Mouse (Mus musculus) hindbrain, embryonic 14.5 days (tissue): ENCODE measurements at regions not wholly inside any gene's neighbourhood (a gene's known extent, or its start where the extent isn't known, plus 50 kb on each side); places are given as distances from the start of the nearest gene placed in this dataset.
A peak's percentile ranks its signal among the peaks of the same experiment; 100 is the strongest.

Source experiments
- ATAC-seq: fragments of 200-750 bp; cut with Nextera tagmentation; 2 replicates; pipeline ENCODE4 v1.8.0; 2017; ENCODE audit warnings: moderate number of reproducible peaks, mild to moderate bottlenecking, moderate TSS enrichment, moderate library complexity; ENCODE audit not compliant: low FRiP score
- DNase-seq: peaks from one replicate; pipeline ENCODE4 v3.0.0-alpha.2; 2015; ENCODE audit warnings: low spot score
- H3K27ac ChIP-seq: fragments of 300-500 bp; sonication (generic); 2 replicates; pipeline ENCODE4 v1.5.1; 2014; ENCODE audit warnings: mild to moderate bottlenecking, moderate library complexity
- H3K27me3 ChIP-seq: fragments of 300-500 bp; sonication (generic); 2 replicates; pipeline ENCODE4 v1.6.1; 2014; ENCODE audit warnings: mild to moderate bottlenecking, low read length, mixed read lengths; ENCODE audit not compliant: control insufficient read depth, insufficient read depth
- H3K36me3 ChIP-seq: fragments of 300-500 bp; sonication (generic); replicated peaks from 2 replicates; pipeline ENCODE4 v1.6.1; 2014; ENCODE audit not compliant: control insufficient read depth, insufficient read depth
- H3K4me1 ChIP-seq: fragments of 300-500 bp; sonication (generic); replicated peaks from 2 replicates; pipeline ENCODE4 v1.6.1; 2014; ENCODE audit warnings: antibody characterized with exemption, low read length, mixed read lengths; ENCODE audit not compliant: control insufficient read depth, insufficient read depth
- H3K4me2 ChIP-seq: fragments of 300-500 bp; sonication (generic); replicated peaks from 2 replicates; pipeline ENCODE4 v1.6.1; 2014; ENCODE audit warnings: mild to moderate bottlenecking, moderate library complexity
- H3K4me3 ChIP-seq: fragments of 300-500 bp; sonication (generic); replicated peaks from 2 replicates; pipeline ENCODE4 v1.5.1; 2014; ENCODE audit warnings: mild to moderate bottlenecking, low read length
- H3K9ac ChIP-seq: fragments of 300-500 bp; sonication (generic); 2 replicates; pipeline ENCODE4 v1.6.1; 2014
- H3K9me3 ChIP-seq: fragments of 300-500 bp; sonication (generic); 2 replicates; pipeline ENCODE4 v1.6.1; 2016; ENCODE audit warnings: low read length; ENCODE audit not compliant: control insufficient read depth
- WGBS: fragments of 180-500 bp; shearing (Covaris S2); extraction: QIAGEN DNeasy Blood & Tissue Kit; methylation state at CpG from one replicate; pipeline ENCODE4 v1.1.7; 2014; 5-methylcytosine and 5-hydroxymethylcytosine counted together

DNA sequence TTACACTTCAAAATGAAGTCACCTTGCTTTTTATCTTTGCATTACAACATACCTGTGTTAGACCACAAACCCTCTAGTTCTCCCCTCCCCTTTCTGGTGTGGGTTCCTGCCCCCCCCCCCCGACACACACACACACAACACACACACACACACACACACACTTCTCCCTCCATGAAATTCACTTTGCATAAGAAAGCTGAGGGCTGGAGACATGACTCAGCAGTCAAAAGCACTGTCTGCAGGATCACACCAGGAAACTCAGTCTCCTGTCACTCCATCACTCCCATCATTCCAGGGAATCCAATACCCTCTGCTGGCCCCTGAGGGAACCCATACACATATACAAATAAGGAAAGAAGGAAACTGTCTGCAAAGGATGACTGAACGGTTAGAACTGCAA is 94.5 kb upstream of the Fyn start:
- Histone ChIP-seq H3K27me3 (no peaks in the 10 kb centered on the region), H3K9ac (no peak overlapping the region), H3K36me3 (no peaks in the 10 kb centered on the region), H3K4me3 (no peak overlapping the region), H3K9me3 (no peaks in the 10 kb centered on the region), H3K27ac (no peak overlapping the region), H3K4me1 (no peaks in the 10 kb centered on the region), H3K4me2 (no peak overlapping the region)
- DNase-seq (no peak), ATAC-seq (no peak)
- 1% methylated on average over 2 of the region's 2 CpGs for WGBS

- no peaks in the 10 kb centered on the region for H3K27me3 ChIP-seq
- H3K4me3 ChIP-seq: no peak overlapping the region
- H3K9ac ChIP-seq: no peak overlapping the region
- no peaks in the 10 kb centered on the region for H3K4me1 ChIP-seq
- no peak overlapping the region for H3K4me2 ChIP-seq
- DNase-seq (no peak), ATAC-seq (no peak)
- 62% methylated on average over 4 of the region's 4 CpGs for WGBS
- no peaks in the 10 kb centered on the region for H3K36me3 ChIP-seq
- H3K27ac ChIP-seq: no peak overlapping the region
- H3K9me3 ChIP-seq: no peaks in the 10 kb centered on the region
These were observed 95.2 kb upstream of the Fyn start for GRCm38 (mm10) chr10:39273426-39273825.

GRCm38 (mm10) chr10:39272387-39272949 is 96.2 kb upstream of the Fyn start:
- ATAC-seq (no peak), DNase-seq (no peak)
- H3K9ac ChIP-seq: no peak overlapping the region
- H3K4me3 ChIP-seq: no peak overlapping the region
- no peaks in the 10 kb centered on the region for H3K36me3 ChIP-seq
- H3K4me2 ChIP-seq: no peak overlapping the region
- no peak overlapping the region for H3K27ac ChIP-seq
- no peaks in the 10 kb centered on the region for H3K4me1 ChIP-seq
- 69% methylated on average over 6 of the region's 6 CpGs for whole genome bisulfite sequencing
- no peaks in the 10 kb centered on the region for H3K9me3 ChIP-seq
- no peaks in the 10 kb centered on the region for H3K27me3 ChIP-seq

DNA sequence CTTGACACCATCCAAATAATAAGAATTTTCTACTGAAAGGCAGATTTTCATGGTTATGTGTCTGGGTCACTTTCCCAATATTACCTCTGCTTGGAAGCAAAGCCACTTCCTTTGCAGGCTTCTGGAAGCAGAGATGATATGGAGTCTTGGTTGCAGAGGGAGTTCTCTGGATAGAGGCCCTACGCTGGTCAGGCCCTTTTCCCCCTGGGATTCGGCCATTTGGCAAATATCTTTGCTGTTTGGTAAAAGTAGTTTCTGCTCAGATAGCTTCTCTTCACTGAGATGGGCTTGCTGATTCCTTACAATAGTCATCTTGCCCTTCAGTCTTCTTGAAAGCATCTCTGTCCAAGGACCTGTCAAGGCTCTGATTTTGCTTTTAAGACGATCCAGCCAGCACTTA is 98.2 kb upstream of the Fyn start:
- no peak for ATAC-seq
- Histone ChIP-seq H3K4me3 (no peak overlapping the region), H3K27me3 (no peaks in the 10 kb centered on the region), H3K27ac (no peak overlapping the region), H3K4me2 (no peak overlapping the region), H3K36me3 (no peaks in the 10 kb centered on the region), H3K9ac (no peak overlapping the region), H3K9me3 (no peaks in the 10 kb centered on the region), H3K4me1 (peaks cover 6% of the 10 kb centered on the region)
- 89% methylated on average over 3 of the region's 3 CpGs for WGBS
- no peak for DNase-seq

DNA sequence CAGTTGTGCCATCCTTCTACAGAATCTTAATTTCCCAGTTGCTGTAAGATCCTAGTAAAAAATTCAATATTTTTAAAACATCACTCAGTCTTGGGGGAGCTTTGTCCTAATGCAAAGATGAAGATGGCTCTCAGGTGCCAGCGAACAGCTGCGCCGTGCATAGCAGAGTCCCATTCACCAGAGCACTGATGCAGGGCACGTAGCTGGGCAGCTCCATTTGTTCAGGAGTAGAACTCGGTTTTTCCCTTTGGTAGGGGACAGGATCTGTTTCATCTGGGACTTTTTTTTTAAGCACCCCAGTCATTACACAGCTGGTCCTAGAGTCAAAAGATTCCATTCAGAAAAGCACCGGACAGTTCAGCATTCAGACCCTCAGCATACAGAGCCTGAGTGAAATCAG is 101.4 kb upstream of the Fyn start:
- WGBS: 80% methylated on average over 6 of the region's 6 CpGs
- Histone ChIP-seq H3K4me1 (peaks cover 6% of the 10 kb centered on the region), H3K9ac (no peak overlapping the region), H3K4me2 (no peak overlapping the region), H3K36me3 (no peaks in the 10 kb centered on the region), H3K27ac (no peak overlapping the region), H3K4me3 (no peak overlapping the region), H3K27me3 (no peaks in the 10 kb centered on the region), H3K9me3 (no peaks in the 10 kb centered on the region)
- ATAC-seq (no peak), DNase-seq (no peak)

- H3K4me1 ChIP-seq: peaks cover 13% of the 10 kb centered on the region
- no peaks in the 10 kb centered on the region for H3K36me3 ChIP-seq
- H3K27ac ChIP-seq: peak overlapping the region; percentile 69; the same call in 1 of the 2 replicates
- WGBS: 37% methylated on average over 5 of the region's 5 CpGs
- H3K9me3 ChIP-seq: no peaks in the 10 kb centered on the region
- peak; percentile 73; the same call in 1 of the 2 replicates for ATAC-seq
- peak; percentile 83 for DNase-seq
- no peak overlapping the region for H3K9ac ChIP-seq
- H3K27me3 ChIP-seq: no peaks in the 10 kb centered on the region
- 0 out of 2 replicates have a peak overlapping the region, but pooled peaks have one; percentile 4 for H3K4me2 ChIP-seq
- H3K4me3 ChIP-seq: no peak overlapping the region
These were observed 102.2 kb upstream of the Fyn start for GRCm38 (mm10) chr10:39266482-39266881.

DNA sequence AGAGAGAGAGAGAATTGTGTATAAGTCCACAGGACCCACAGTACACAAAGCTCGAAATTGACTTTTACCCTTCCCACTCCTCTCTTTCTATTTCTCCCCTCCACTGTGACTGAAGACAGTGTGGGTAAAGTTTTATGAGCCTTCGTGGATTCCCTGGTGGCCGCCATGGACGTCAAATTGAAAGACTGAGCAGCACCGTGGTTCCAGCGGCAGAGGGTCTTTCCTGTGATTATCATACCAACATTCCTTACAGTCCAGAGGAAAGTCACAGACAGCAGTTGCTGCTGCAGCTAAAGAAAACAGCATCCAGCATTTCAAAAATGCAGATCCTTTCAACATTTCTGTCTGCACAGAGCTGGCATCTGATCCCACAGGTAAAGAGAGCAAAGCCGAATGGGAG is 98.9 kb upstream of the Ccn6 start:
- no peak overlapping the region for H3K4me3 ChIP-seq
- no peaks in the 10 kb centered on the region for H3K36me3 ChIP-seq
- DNase-seq: no peak
- WGBS: 47% methylated on average over 7 of the region's 7 CpGs
- no peak for ATAC-seq
- H3K27me3 ChIP-seq: no peaks in the 10 kb centered on the region
- H3K27ac ChIP-seq: no peak overlapping the region
- peaks cover 17% of the 10 kb centered on the region for H3K4me1 ChIP-seq
- H3K9me3 ChIP-seq: no peaks in the 10 kb centered on the region
- H3K9ac ChIP-seq: no peak overlapping the region
- no peak overlapping the region for H3K4me2 ChIP-seq

DNA sequence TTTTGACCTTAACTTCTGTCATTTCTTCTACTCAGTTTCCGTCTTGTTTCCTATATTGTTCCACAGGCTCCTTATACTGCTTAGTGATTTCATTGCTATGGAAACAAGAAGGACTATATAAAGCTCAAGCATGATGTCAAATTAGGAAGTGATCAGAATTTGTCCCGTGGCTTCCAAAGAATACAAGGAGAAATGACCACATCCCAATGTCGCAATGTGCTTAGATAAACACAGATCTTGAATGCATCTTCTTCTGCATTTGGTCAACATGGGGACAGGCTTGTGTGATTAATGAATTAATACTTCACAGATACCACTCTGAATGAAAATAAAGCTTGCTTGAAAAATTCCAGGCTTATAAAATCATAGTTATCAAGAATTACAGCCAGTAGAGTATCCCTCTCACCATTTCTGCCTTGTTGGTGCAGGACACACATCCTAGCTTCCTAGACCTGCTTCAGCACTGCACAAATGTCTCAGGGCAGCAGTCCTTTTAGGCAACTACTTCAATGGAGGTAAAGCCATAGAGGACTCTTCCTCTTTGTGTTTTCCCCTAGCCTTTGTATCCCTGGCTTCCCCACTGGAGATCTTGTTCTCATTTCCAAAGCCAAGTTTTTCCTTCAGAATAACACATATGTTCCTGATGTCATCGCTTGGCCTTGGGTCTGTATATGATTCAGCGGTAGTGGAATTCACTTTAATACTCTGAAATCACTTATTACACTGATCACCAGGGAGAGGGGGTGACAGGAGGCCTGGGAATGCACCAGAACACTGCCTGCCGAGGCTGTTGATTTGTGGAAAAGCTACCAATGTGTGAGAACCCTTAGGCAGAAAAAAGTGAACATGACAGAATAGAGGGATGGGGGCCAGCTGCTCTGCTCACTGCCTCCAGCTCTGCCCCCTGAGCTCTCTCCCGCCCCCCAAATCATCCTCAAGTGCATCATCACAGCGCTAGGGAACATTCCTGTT is 97.9 kb upstream of the Ccn6 start:
- H3K27me3 ChIP-seq: no peaks in the 10 kb centered on the region
- no peaks in the 10 kb centered on the region for H3K9me3 ChIP-seq
- ATAC-seq (peak; percentile 67; the same call in 1 of the 2 replicates), DNase-seq (no peak)
- H3K27ac ChIP-seq: peak overlapping the region; percentile 38; the same call in 1 of the 2 replicates
- H3K4me2 ChIP-seq: no peak overlapping the region
- peaks cover 16% of the 10 kb centered on the region for H3K4me1 ChIP-seq
- H3K4me3 ChIP-seq: no peak overlapping the region
- H3K36me3 ChIP-seq: no peaks in the 10 kb centered on the region
- H3K9ac ChIP-seq: 0 out of 2 replicates have a peak overlapping the region, but pooled peaks have one; percentile 10
- WGBS: 54% methylated on average over 8 of the region's 8 CpGs

GRCm38 (mm10) chr10:39260061-39260460 is 96.5 kb upstream of the Ccn6 start:
- Histone ChIP-seq H3K27me3 (no peaks in the 10 kb centered on the region), H3K4me2 (no peak overlapping the region), H3K4me3 (no peak overlapping the region), H3K36me3 (no peaks in the 10 kb centered on the region), H3K9me3 (no peaks in the 10 kb centered on the region), H3K9ac (no peak overlapping the region), H3K4me1 (peaks cover 11% of the 10 kb centered on the region), H3K27ac (no peak overlapping the region)
- 80% methylated on average over 6 of the region's 6 CpGs for whole genome bisulfite sequencing
- DNase-seq (no peak), ATAC-seq (no peak)
